Mouse (Mus musculus) 3134 (cell line): Measurements from ENCODE around the gene Bmp2k.

ENCODE experiments used
- DNase-seq: peaks from one replicate; pipeline ENCODE4 v3.0.0-alpha.2; 2011; ENCODE audit warnings: low spot score; ENCODE audit not compliant: insufficient read length; ENCODE audit errors: extremely low read depth

The Bmp2k gene

GRCm38 (mm10) chr5:97048905-97049304, 51.4 kb downstream of the Bmp2k start:
- no peak for DNase-seq

GRCm38 (mm10) chr5:97054166-97054565, 56.7 kb downstream of the Bmp2k start:
- no peak for DNase-seq

GRCm38 (mm10) chr5:97054801-97055200, 57.3 kb downstream of the Bmp2k start:
- DNase-seq, result no peak

- no peak for DNase-seq
Measured at GRCm38 (mm10) chr5:97055511-97056068, 58.1 kb downstream of the Bmp2k start.

- DNase-seq, result no peak
Measured at GRCm38 (mm10) chr5:97056359-97056758, 58.9 kb downstream of the Bmp2k start.

GRCm38 (mm10) chr5:97056791-97057450, 59.4 kb downstream of the Bmp2k start:
- no peak for DNase-seq

GRCm38 (mm10) chr5:97060864-97061263, 63.4 kb downstream of the Bmp2k start:
- no peak for DNase-seq

- DNase-seq, result no peak
Measured at GRCm38 (mm10) chr5:97062041-97062440, 64.6 kb downstream of the Bmp2k start.

GRCm38 (mm10) chr5:97065746-97066145, 68.3 kb downstream of the Bmp2k start:
- DNase-seq, result no peak

GRCm38 (mm10) chr5:97075476-97076151, 78.1 kb downstream of the Bmp2k start:
- no peak for DNase-seq

GRCm38 (mm10) chr5:97076167-97076566, 78.7 kb downstream of the Bmp2k start:
- no peak for DNase-seq

GRCm38 (mm10) chr5:97077676-97078075, 80.2 kb downstream of the Bmp2k start:
- DNase-seq, result no peak

GRCm38 (mm10) chr5:97078641-97079040, 81.2 kb downstream of the Bmp2k start:
- no peak for DNase-seq

- DNase-seq, result no peak
Measured at GRCm38 (mm10) chr5:97081481-97081880, 84.0 kb downstream of the Bmp2k start.

- no peak for DNase-seq
Measured at GRCm38 (mm10) chr5:97083701-97084100, 86.2 kb downstream of the Bmp2k start.

GRCm38 (mm10) chr5:97084541-97084940, 87.1 kb downstream of the Bmp2k start:
- no peak for DNase-seq

GRCm38 (mm10) chr5:97085071-97085470, 87.6 kb downstream of the Bmp2k start:
- DNase-seq, result no peak

GRCm38 (mm10) chr5:97087030-97087630, 89.6 kb downstream of the Bmp2k start:
- peak; percentile 11 for DNase-seq

- no peak for DNase-seq
Measured at GRCm38 (mm10) chr5:97087746-97088145, 90.3 kb downstream of the Bmp2k start.

GRCm38 (mm10) chr5:97088231-97088630, 90.7 kb downstream of the Bmp2k start:
- DNase-seq, result no peak

GRCm38 (mm10) chr5:97089426-97089825, 91.9 kb downstream of the Bmp2k start:
- DNase-seq, result no peak
